ENCODE assay signal across 17 mouse cellular contexts in the genomic region with DNA sequence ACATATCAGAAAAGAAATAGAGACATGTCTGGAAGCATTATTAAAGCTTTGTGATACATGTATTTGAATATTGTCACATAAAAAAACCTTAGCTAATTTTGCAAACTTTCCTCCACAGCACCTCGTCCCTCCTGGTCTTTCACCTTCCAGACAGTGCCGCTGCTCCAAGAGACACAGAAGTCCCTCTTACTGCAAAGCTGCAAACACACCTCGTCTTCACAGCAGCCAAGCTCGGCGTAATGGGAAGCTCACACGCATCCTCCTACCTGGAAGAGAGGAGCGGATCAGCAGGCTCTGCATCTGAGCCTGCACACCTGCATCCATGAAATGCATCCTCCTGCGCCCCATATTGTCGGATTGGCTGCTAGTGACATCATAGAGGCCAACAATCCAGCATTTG.
"Had no signal": no experiment of that assay in that cellular context is flagged by ENCODE, and none has a peak within 500 bp of the region (broad histone marks: within the 10 kb centered on the region; RNA-seq: fewer than 3 reads in every experiment).

No protein-coding gene starts in this region.

- DNase-seq: lung, adult 18-20 months; lung, embryonic 14.5 days; lung, postnatal 10 days; lung, postnatal 4 days; right cerebral cortex, postnatal 14 days; thymus, adult 2 months; thymus, postnatal 25 days; thymus, postnatal 4 days had no signal

- H3K4me3 ChIP-seq: liver, embryonic 12.5 days; midbrain, embryonic 10.5 days; myocyte; neural tube, embryonic 13.5 days; neural tube, embryonic 15.5 days; stomach, embryonic 15.5 days had no signal

- ATAC-seq: liver, embryonic 12.5 days; midbrain, embryonic 16.5 days had no signal

- H3K27me3 ChIP-seq: liver, embryonic 12.5 days; stomach, embryonic 15.5 days had no signal

- H3K36me3 ChIP-seq: liver, embryonic 12.5 days; midbrain, embryonic 10.5 days; neural tube, embryonic 13.5 days; neural tube, embryonic 15.5 days; stomach, embryonic 15.5 days had no signal

- H3K9ac ChIP-seq: liver, embryonic 12.5 days; liver, embryonic 14.5 days; lung, embryonic 14.5 days; neural tube, embryonic 13.5 days; neural tube, embryonic 15.5 days; stomach, embryonic 15.5 days had no signal

- H3K27ac ChIP-seq: liver, embryonic 12.5 days; liver, embryonic 14.5 days; neural tube, embryonic 13.5 days; neural tube, embryonic 15.5 days; stomach, embryonic 15.5 days; stomach, postnatal 0 days had no signal

- H3K9me3 ChIP-seq: liver, embryonic 12.5 days; midbrain, embryonic 10.5 days; neural tube, embryonic 13.5 days; neural tube, embryonic 15.5 days; stomach, embryonic 15.5 days had no signal

- H3K4me2 ChIP-seq: liver, embryonic 12.5 days; lung, embryonic 14.5 days; neural tube, embryonic 13.5 days; neural tube, embryonic 15.5 days; stomach, embryonic 15.5 days had no signal

- H3K4me1 ChIP-seq: liver, embryonic 12.5 days; neural tube, embryonic 15.5 days; stomach, embryonic 15.5 days had no signal
